Mouse (Mus musculus): ENCODE data around the gene Vwa3b. TPM values are rescaled to one million over a fixed set of nuclear protein-coding genes. Genes with fewer than 3 reads are reported as not detected.
A peak's percentile ranks its signal among the peaks of the same experiment; 100 is the strongest.

Gene Vwa3b
- polyA plus RNA-seq, 1 experiment from 2014 or later, result 1.1 TPM

DNA sequence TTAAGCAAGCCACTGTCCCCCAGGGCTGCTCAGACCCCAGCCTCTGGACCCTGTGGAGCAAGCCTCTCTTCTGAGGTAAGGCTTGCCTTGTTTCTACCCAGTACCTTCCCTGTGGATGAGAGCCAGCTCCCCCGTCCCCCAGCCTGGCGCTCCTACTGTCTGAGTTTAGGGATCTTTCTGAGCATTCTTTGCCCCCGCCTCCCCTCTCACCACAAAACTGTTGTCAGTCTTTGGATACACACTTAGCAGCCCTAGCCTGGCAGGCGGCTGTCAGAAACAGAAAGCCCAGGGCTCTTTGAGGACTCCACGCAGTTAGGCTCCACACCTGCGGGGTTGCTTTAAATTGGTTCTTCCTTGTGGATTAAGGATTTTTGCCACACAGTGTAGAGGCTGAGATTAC lies 160.7 kb downstream of the Vwa3b start:
- H3K4me3 ChIP-seq, result no peak overlapping the region
- no peak for DNase-seq (ENCODE audit: low spot score)
- WGBS, result 66% methylated on average over 6 of the region's 6 CpGs

DNA sequence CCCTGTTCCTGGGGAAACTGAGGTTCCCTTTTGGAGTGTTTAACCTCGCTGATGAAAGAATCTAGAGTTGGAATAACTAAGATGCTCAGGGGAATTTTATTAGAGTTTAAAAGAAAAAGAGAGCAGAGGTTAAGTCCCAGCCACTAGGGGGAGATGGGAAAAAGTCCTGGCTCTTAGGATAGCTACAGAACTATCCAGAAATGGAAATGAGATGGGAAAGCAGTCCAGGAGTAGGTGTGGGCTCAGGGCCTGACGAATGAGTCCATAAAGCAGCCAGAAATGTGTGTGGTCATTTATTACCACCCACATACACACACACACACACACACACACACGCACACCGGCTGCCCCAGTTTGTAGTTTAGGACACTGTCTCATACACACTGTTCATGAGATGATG lies 168.2 kb downstream of the Vwa3b start:
- Histone ChIP-seq H3K4me3 (no peak overlapping the region), H3K4me1 (replicated peaks) (no peaks in the 10 kb centered on the region), H3K36me3 (no peaks in the 10 kb centered on the region), H3K27ac (no peak overlapping the region), H3K27me3 (ENCODE audit: insufficient read depth, poor library complexity, severe bottlenecking) (no peaks in the 10 kb centered on the region), H3K9me3 (no peaks in the 10 kb centered on the region)
- 66% methylated on average over 4 of the region's 4 CpGs for WGBS
- DNase-seq (ENCODE audit: low spot score), result no peak

More for the DNA sequence above, 160.7 kb downstream of the Vwa3b start:
- Histone ChIP-seq H3K36me3 (no peaks in the 10 kb centered on the region), H3K27me3 (ENCODE audit: insufficient read depth, poor library complexity, severe bottlenecking) (0 out of 2 replicates have a peak, but pooled peaks cover 3% of the 10 kb centered on the region), H3K27ac (no peak overlapping the region), H3K9me3 (no peaks in the 10 kb centered on the region), H3K4me1 (replicated peaks) (0 out of 2 replicates have a peak, but pooled peaks cover 11% of the 10 kb centered on the region)

DNA sequence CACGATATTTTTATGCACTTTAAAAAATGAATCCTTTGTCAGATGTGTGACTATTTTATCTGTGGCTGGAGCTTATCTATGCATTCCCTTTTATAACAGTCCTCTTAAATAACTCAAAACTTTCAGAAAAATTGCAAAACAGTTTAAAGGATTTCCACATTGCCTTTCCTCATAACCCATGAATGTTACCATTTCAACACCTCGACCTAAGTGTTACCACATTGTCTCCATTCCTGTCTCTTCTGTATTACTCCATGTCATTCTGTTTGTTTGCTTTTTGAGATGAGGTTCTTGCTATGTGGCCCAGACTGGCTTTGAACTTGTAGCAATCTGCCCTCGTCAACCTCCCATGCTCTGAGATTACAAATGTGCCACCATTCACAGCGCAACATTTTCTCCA lies 175.0 kb downstream of the Vwa3b start:
- DNase-seq (ENCODE audit: low spot score), result no peak
- H3K36me3 ChIP-seq, result no peaks in the 10 kb centered on the region
- no peaks in the 10 kb centered on the region for H3K27me3 ChIP-seq (ENCODE audit: insufficient read depth, poor library complexity, severe bottlenecking)
- H3K9me3 ChIP-seq, result peaks cover 4% of the 10 kb centered on the region; the same call in 1 of the 2 replicates
- 91% methylated on average over 4 of the region's 4 CpGs for WGBS
- no peaks in the 10 kb centered on the region for H3K4me1 ChIP-seq (replicated peaks)
- no peak overlapping the region for H3K4me3 ChIP-seq
- H3K27ac ChIP-seq, result no peak overlapping the region

DNA sequence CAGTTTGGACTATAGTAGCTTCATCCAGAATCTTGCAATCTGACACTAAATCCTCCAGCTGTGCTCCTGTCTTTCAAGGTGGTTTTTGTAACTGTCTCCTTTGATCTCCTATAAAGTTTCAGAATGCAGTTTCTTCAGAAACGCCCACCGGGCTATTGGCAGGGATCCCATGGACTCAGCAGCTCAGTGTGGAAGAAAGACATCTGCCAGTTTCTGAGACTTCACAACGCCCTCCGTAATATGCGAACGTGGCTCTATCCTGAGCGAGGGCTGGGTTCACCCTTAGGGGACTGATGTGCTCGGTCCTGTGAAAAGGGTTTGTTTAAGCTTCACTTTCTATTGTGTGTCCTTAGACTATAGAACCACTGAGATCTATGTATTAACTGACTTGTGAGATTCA lies 181.3 kb downstream of the Vwa3b start:
- Histone ChIP-seq H3K9me3 (peaks cover 4% of the 10 kb centered on the region; the same call in 1 of the 2 replicates), H3K27ac (no peak overlapping the region), H3K27me3 (ENCODE audit: insufficient read depth, poor library complexity, severe bottlenecking) (no peaks in the 10 kb centered on the region), H3K36me3 (no peaks in the 10 kb centered on the region), H3K4me3 (no peak overlapping the region), H3K4me1 (replicated peaks) (no peaks in the 10 kb centered on the region)
- no peak for DNase-seq (ENCODE audit: low spot score)
- 89% methylated on average over 8 of the region's 8 CpGs for WGBS

DNA sequence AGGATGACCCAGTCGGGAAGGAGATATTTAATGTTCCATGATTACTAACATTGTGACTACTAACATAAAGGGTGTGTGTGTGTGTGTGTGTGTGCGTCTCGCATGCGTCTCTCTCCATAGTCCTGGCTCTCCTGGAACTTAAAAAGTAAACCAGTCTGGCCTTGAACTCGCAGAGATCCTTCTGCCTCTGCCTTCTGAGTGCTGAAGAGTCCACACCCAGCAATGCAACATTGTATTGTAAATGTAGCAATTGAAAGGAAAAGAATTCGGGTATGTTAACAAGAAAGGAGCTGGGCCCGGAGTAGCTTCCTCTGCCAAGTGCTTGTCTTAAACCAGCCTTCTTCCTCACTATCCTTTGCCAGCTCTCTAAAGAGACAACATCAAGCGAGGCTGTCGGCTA lies 186.0 kb downstream of the Vwa3b start:
- no peaks in the 10 kb centered on the region for H3K9me3 ChIP-seq
- no peak overlapping the region for H3K27ac ChIP-seq
- H3K36me3 ChIP-seq, result no peaks in the 10 kb centered on the region
- no peak for DNase-seq (ENCODE audit: low spot score)
- H3K4me1 ChIP-seq (replicated peaks), result no peaks in the 10 kb centered on the region
- H3K27me3 ChIP-seq (ENCODE audit: insufficient read depth, poor library complexity, severe bottlenecking), result no peaks in the 10 kb centered on the region
- 91% methylated on average over 9 of the region's 9 CpGs for WGBS
- H3K4me3 ChIP-seq, result no peak overlapping the region

DNA sequence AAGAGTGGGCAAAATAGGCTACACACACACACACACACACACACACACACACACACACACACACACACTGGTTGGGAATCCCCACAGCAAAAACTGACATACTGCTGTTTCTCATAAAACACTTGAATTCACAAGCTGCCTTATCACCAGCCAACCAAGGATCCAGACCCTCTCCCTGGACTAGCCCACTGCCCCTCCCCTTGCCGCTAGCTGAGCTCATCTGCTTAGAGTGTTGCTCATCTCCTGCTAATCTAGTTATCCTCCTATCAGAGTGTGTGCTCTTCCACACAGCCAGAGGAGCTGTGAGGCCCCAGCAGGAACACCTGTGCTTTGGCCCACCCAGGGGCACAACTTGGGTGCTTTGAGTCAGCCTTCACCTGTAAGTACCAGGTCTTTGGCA lies 187.7 kb downstream of the Vwa3b start, which contains the start of gene Cnga3:
Cnga3 (plus strand) TSS at position 291 of the 400 bp plus-strand sequence.
- Histone ChIP-seq H3K9me3 (no peaks in the 10 kb centered on the region), H3K4me3 (no peak within 1 kb of the TSS), H3K4me1 (replicated peaks) (peaks cover 8% of the 10 kb centered on the region; the same call in 1 of the 2 replicates)

DNA sequence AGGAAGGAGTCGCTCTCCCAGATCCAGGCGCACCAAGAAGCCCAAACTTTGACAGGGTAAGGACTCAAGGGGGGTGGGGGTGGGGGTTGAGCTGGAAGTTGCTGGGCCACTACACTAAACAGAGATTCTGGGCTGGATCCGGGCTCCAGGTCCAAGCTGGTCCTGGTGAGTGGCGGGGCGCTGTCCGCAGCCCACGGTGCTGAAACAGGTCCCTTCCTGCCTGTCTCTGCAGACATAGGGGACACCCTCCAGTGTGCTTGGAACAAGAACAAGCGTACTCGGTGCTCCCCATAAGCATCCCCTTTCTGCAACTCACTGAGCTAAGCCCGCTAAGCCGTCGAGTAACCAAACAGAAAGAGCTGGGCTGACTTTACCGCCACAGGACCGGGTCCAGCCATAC lies 192.0 kb downstream of the Vwa3b start:
- Histone ChIP-seq H3K36me3 (no peaks in the 10 kb centered on the region), H3K4me3 (no peak overlapping the region), H3K4me1 (replicated peaks) (peaks cover 22% of the 10 kb centered on the region), H3K9me3 (no peaks in the 10 kb centered on the region), H3K27me3 (ENCODE audit: insufficient read depth, poor library complexity, severe bottlenecking) (no peaks in the 10 kb centered on the region), H3K27ac (no peak overlapping the region)
- DNase-seq (ENCODE audit: low spot score), result peak; percentile 65
- 7% methylated on average over 14 of the region's 14 CpGs for WGBS

More for the DNA sequence above, 187.7 kb downstream of the Vwa3b start, which contains the start of gene Cnga3:
- Histone ChIP-seq H3K36me3 (no peaks in the 10 kb centered on the region), H3K27ac (no peak within 1 kb of the TSS), H3K27me3 (ENCODE audit: insufficient read depth, poor library complexity, severe bottlenecking) (no peaks in the 10 kb centered on the region)
- WGBS, result 76% methylated on average over 1 of the region's 1 CpGs
- DNase-seq (ENCODE audit: low spot score), result no peak

DNA sequence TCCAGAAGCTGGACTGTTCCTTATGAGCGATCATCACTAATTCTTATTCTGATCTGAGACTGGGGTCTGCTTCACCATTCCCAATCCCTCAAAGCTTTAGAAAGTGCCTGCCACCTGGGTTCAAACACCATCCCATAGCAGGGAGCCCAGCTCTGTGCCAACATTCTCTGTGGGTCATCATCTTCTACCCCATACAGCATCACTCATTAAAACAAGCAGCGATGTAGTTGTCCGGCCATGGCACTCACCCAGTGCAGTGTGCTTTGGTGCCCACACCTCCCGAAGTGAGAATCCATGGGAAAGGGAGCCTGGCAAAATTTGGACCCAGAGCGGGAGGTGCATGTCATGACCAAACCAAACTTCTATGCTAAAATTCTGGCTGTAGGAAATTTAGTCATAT lies 193.2 kb downstream of the Vwa3b start:
- Histone ChIP-seq H3K27me3 (ENCODE audit: insufficient read depth, poor library complexity, severe bottlenecking) (no peaks in the 10 kb centered on the region), H3K27ac (no peak overlapping the region), H3K36me3 (no peaks in the 10 kb centered on the region), H3K4me1 (replicated peaks) (peaks cover 22% of the 10 kb centered on the region), H3K4me3 (no peak overlapping the region), H3K9me3 (no peaks in the 10 kb centered on the region)
- 89% methylated on average over 5 of the region's 5 CpGs for WGBS
- DNase-seq (ENCODE audit: low spot score), result no peak

DNA sequence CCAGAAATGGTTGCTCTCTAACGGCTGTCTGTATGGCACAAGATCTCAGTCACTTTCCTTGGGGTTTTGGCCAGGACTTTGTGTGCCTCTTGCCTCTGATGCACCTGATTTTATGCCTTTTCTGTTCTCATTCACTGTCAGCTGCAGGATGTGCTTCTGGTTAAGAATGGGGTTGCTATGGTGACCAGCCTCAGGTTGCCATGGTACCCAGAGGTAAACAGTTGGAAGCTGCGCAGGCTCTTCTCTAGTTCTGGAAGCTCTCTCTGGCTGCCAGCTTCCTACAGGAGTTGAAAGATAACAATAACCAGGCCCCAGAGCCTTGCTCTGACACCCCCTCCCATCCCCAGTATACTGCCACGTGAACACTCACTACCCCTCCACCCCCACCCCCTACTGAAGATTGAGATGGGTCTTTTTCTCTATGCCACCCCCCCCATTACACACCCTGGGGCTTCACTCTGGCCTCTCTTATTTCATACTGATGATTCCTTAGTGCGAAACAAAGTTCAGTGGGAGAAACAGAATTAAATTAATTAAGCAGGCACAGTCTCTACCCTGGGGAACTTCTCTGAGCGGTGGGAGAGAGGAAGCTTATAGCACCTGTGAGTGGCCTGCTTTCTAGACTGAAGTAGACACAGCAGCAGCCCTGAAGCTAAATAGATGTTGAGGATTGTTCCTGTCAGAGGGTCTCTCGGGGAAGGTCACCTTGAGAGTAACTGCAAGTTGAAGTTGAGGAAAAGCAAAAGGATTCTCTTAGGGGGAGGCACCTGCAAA lies 193.9 kb downstream of the Vwa3b start:
- H3K36me3 ChIP-seq, result no peaks in the 10 kb centered on the region
- H3K4me3 ChIP-seq, result no peak overlapping the region
- no peak overlapping the region for H3K27ac ChIP-seq
- DNase-seq (ENCODE audit: low spot score), result peak; percentile 56
- peaks cover 22% of the 10 kb centered on the region for H3K4me1 ChIP-seq (replicated peaks)
- WGBS, result 48% methylated on average over 6 of the region's 6 CpGs
- no peaks in the 10 kb centered on the region for H3K9me3 ChIP-seq
- no peaks in the 10 kb centered on the region for H3K27me3 ChIP-seq (ENCODE audit: insufficient read depth, poor library complexity, severe bottlenecking)

DNA sequence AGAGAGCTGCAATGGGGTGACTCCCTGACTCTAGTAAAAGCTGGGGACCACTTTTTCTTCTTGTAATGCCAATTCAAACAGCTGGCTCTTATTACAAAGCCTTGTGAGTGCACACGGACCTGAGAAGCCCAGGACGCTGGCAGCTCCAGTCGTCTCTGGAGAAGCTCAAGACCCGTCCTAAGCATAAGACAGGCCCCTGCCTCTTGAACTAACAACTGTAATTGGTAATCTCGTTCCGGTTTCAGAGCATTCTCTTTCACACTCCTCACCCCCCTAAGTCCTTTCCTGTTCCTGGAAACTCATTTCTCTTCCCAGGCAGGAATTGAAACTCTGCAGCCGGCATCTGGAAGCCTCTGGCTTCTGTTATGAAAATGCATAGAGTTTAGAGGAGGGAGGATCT lies 195.6 kb downstream of the Vwa3b start:
- Histone ChIP-seq H3K4me3 (no peak overlapping the region), H3K27me3 (ENCODE audit: insufficient read depth, poor library complexity, severe bottlenecking) (no peaks in the 10 kb centered on the region), H3K9me3 (no peaks in the 10 kb centered on the region), H3K4me1 (replicated peaks) (peaks cover 22% of the 10 kb centered on the region), H3K27ac (no peak overlapping the region), H3K36me3 (no peaks in the 10 kb centered on the region)
- no peak for DNase-seq (ENCODE audit: low spot score)
- WGBS, result 82% methylated on average over 7 of the region's 7 CpGs

DNA sequence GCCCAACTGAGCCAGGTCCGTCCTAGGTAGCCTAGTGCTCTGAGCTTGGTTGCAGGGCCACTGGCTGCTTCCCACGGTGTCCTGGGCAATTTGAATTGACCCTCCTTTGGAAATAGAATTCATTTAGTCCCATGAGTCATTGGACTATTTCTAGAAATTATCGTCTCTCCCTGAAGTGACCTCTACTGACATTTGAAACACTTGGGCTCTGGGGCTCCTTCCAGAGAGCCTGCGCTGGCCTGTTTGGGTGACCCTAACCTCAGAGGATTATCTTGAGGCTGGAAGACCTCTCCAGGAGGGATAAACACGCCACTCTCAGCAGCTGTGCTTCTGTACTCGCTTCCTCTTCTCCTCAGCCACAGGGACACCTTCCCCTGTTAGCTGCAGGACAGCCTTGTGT lies 204.0 kb downstream of the Vwa3b start:
- WGBS, result 70% methylated on average over 6 of the region's 6 CpGs
- no peak for DNase-seq (ENCODE audit: low spot score)
- no peak overlapping the region for H3K27ac ChIP-seq
- H3K9me3 ChIP-seq, result peaks cover 12% of the 10 kb centered on the region; the same call in 1 of the 2 replicates
- H3K36me3 ChIP-seq, result no peaks in the 10 kb centered on the region
- no peaks in the 10 kb centered on the region for H3K4me1 ChIP-seq (replicated peaks)
- H3K4me3 ChIP-seq, result no peak overlapping the region
- H3K27me3 ChIP-seq (ENCODE audit: insufficient read depth, poor library complexity, severe bottlenecking), result no peaks in the 10 kb centered on the region

DNA sequence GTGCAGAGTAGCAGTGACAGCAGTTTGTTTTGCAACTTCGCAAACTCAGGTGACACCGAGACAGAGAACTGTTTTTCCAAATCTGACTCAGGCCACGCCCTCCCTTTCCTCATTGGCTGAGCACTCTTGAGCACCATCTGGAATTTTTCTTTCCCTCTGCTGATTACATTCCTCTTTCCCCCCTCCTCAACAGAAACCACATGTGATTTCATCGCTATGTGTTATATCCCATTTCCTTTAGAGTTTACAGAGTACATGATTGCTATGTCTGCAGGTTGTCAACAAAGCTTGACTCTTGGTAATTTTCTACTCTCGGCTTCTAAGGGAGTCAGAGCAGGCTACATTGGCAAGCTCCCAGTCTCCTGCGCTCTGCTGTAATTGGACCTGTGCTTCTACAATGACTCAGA lies 204.9 kb downstream of the Vwa3b start:
- no peaks in the 10 kb centered on the region for H3K4me1 ChIP-seq (replicated peaks)
- no peaks in the 10 kb centered on the region for H3K27me3 ChIP-seq (ENCODE audit: insufficient read depth, poor library complexity, severe bottlenecking)
- no peak overlapping the region for H3K4me3 ChIP-seq
- H3K27ac ChIP-seq, result no peak overlapping the region
- no peak for DNase-seq (ENCODE audit: low spot score)
- H3K36me3 ChIP-seq, result no peaks in the 10 kb centered on the region
- WGBS, result 68% methylated on average over 6 of the region's 6 CpGs
- H3K9me3 ChIP-seq, result peaks cover 12% of the 10 kb centered on the region; the same call in 1 of the 2 replicates
